7 mouse cellular contexts compared by ENCODE assay signal in the genomic region with DNA sequence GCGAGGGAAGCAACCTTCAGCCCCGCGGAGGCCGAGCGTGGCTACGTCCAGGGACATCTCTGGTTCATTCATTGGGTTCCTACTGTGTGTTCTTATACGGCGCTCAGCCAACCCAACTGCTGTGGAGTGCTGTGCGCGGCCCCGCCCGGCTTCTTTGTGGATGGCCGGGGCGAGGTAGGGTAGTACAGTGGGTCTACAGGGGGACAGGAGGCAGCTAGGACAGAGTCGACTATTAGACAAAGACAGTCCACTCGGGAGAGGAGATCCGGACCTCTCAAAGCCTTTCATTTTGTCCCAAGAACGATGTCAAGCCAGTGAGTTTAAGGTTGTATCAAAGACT. TPM values are rescaled to one million over a fixed set of nuclear protein-coding genes. Genes with fewer than 3 reads are reported as not detected.
A peak's percentile ranks its signal among the peaks of the same experiment; 100 is the strongest.
DNase-seq lines count a peak whose midpoint lies in the region; ATAC-seq lines count a peak whose summit lies in the region.

No protein-coding gene starts in this region.

- peak overlapping the region; percentile 88 for H3K4me3 ChIP-seq in neural tube, embryonic 11.5 days (ENCODE audit: low read depth, low read length)
- H3K4me3 ChIP-seq in limb, embryonic 13.5 days: peak overlapping the region; percentile 86
- H3K4me3 ChIP-seq in stomach, embryonic 15.5 days (replicated peaks): peak overlapping the region; percentile 88

- peaks cover 12% of the 10 kb centered on the region for H3K36me3 ChIP-seq in neural tube, embryonic 11.5 days (ENCODE audit: control insufficient read depth, insufficient read depth, low read length)
- peaks cover 46% of the 10 kb centered on the region for H3K36me3 ChIP-seq in limb, embryonic 13.5 days
- peaks cover 26% of the 10 kb centered on the region for H3K36me3 ChIP-seq in stomach, embryonic 15.5 days

- peak; percentile 29 for ATAC-seq in neural tube, embryonic 11.5 days (ENCODE audit: insufficient read depth, low FRiP score, low TSS enrichment)
- ATAC-seq in erythroid progenitor cell, adult 5-6 weeks (replicated peaks; ENCODE audit: low FRiP score, poor library complexity, severe bottlenecking): peak; percentile 8
- ATAC-seq in limb, embryonic 13.5 days (ENCODE audit: low FRiP score, low read depth): peak; percentile 4; the same call in 1 of the 2 replicates
- ATAC-seq in stomach, embryonic 15.5 days (ENCODE audit: insufficient read depth, low FRiP score, low read depth): peak; percentile 5; the same call in 1 of the 2 replicates

- peak overlapping the region; percentile 92 for H3K4me2 ChIP-seq in neural tube, embryonic 11.5 days (ENCODE audit: low read depth)
- H3K4me2 ChIP-seq in limb, embryonic 13.5 days (replicated peaks): peak overlapping the region; percentile 98
- H3K4me2 ChIP-seq in stomach, embryonic 15.5 days: peak overlapping the region; percentile 81

- DNase-seq in neural tube, embryonic 11.5 days (ENCODE audit: low spot score): no peak
- no peak for DNase-seq in neural tube, embryonic 10.5 days (ENCODE audit: extremely low spot score, low spot score)
- DNase-seq in embryo, embryonic 11 days: no peak
- DNase-seq in right cerebral cortex, postnatal 4 days: no peak

- H3K27me3 ChIP-seq in neural tube, embryonic 11.5 days (ENCODE audit: control insufficient read depth, insufficient read depth, low read length): no peaks in the 10 kb centered on the region
- H3K27me3 ChIP-seq in limb, embryonic 13.5 days: no peaks in the 10 kb centered on the region
- H3K27me3 ChIP-seq in stomach, embryonic 15.5 days (replicated peaks): no peaks in the 10 kb centered on the region

- 0 out of 2 replicates have a peak overlapping the region, but pooled peaks have one; percentile 34 for H3K27ac ChIP-seq in neural tube, embryonic 11.5 days (ENCODE audit: low read depth, low read length)
- H3K27ac ChIP-seq in limb, embryonic 13.5 days: no peak overlapping the region
- H3K27ac ChIP-seq in stomach, embryonic 15.5 days: peak overlapping the region; percentile 65

- peaks cover 14% of the 10 kb centered on the region for H3K4me1 ChIP-seq in neural tube, embryonic 11.5 days (ENCODE audit: control insufficient read depth, insufficient read depth, low read length)
- peaks cover 25% of the 10 kb centered on the region for H3K4me1 ChIP-seq in limb, embryonic 13.5 days
- H3K4me1 ChIP-seq in stomach, embryonic 15.5 days: peaks cover 24% of the 10 kb centered on the region

- 1% methylated on average over 18 of the region's 18 CpGs for WGBS in neural tube, embryonic 11.5 days
- under 1% methylated on average over 18 of the region's 18 CpGs for WGBS in limb, embryonic 13.5 days
- under 1% methylated on average over 18 of the region's 18 CpGs for WGBS in stomach, embryonic 15.5 days

- H3K9me3 ChIP-seq in neural tube, embryonic 11.5 days (ENCODE audit: control insufficient read depth, low read length): no peaks in the 10 kb centered on the region
- H3K9me3 ChIP-seq in limb, embryonic 13.5 days: no peaks in the 10 kb centered on the region
- H3K9me3 ChIP-seq in stomach, embryonic 15.5 days: no peaks in the 10 kb centered on the region

- H3K9ac ChIP-seq in neural tube, embryonic 11.5 days (ENCODE audit: low read length): peak overlapping the region; percentile 87
- peak overlapping the region; percentile 86 for H3K9ac ChIP-seq in limb, embryonic 13.5 days
- H3K9ac ChIP-seq in stomach, embryonic 15.5 days: peak overlapping the region; percentile 83

RNA-seq across cellular contexts. Expression of a gene that starts 0.5 kb away (rescaled TPM):
- polyA plus RNA-seq in neural tube, embryonic 11.5 days (2014; fragmentation: Nextera tagmentation; extraction: Ambion mirVana): 45.2 and 49.6 TPM in 2 replicates
- total RNA-seq in erythroid progenitor cell, adult 5-6 weeks (2015; ENCODE audit: low replicate concordance): 84.0 and 90.5 TPM in 2 replicates
- 47.5 and 65.7 TPM in 2 replicates for total RNA-seq in erythroid progenitor cell, adult 5-6 weeks (2017; ENCODE audit: low replicate concordance)
- 38.5 and 40.0 TPM in 2 replicates for polyA plus RNA-seq in limb, embryonic 13.5 days (2015; fragmentation: Nextera tagmentation; extraction: Ambion mirVana)
- polyA plus RNA-seq in stomach, embryonic 15.5 days (2015; fragmentation: Nextera tagmentation; extraction: Ambion mirVana): 32.1 and 32.5 TPM in 2 replicates

RNA-seq across cellular contexts. Expression of a gene that starts 0.8 kb away (rescaled TPM):
- polyA plus RNA-seq in neural tube, embryonic 11.5 days (2014; fragmentation: Nextera tagmentation; extraction: Ambion mirVana): 82.3 and 88.8 TPM in 2 replicates
- 31.9 and 50.8 TPM in 2 replicates for total RNA-seq in erythroid progenitor cell, adult 5-6 weeks (2015; ENCODE audit: low replicate concordance)
- 35.0 and 44.1 TPM in 2 replicates for total RNA-seq in erythroid progenitor cell, adult 5-6 weeks (2017; ENCODE audit: low replicate concordance)
- 49.6 and 49.8 TPM in 2 replicates for polyA plus RNA-seq in limb, embryonic 13.5 days (2015; fragmentation: Nextera tagmentation; extraction: Ambion mirVana)
- 49.0 and 49.6 TPM in 2 replicates for polyA plus RNA-seq in stomach, embryonic 15.5 days (2015; fragmentation: Nextera tagmentation; extraction: Ambion mirVana)

RNA-seq across cellular contexts. Expression of a gene that starts 8.0 kb away (rescaled TPM):
- 28.9 and 29.7 TPM in 2 replicates for polyA plus RNA-seq in neural tube, embryonic 11.5 days (2014; fragmentation: Nextera tagmentation; extraction: Ambion mirVana)
- total RNA-seq in erythroid progenitor cell, adult 5-6 weeks (2015; ENCODE audit: low replicate concordance): 6.3 and 14.4 TPM in 2 replicates
- total RNA-seq in erythroid progenitor cell, adult 5-6 weeks (2017; ENCODE audit: low replicate concordance): 12.7 and 24.5 TPM in 2 replicates
- 33.9 and 35.6 TPM in 2 replicates for polyA plus RNA-seq in limb, embryonic 13.5 days (2015; fragmentation: Nextera tagmentation; extraction: Ambion mirVana)
- polyA plus RNA-seq in stomach, embryonic 15.5 days (2015; fragmentation: Nextera tagmentation; extraction: Ambion mirVana): 26.3 and 29.3 TPM in 2 replicates

RNA-seq across cellular contexts. Expression of a gene that starts 8.0 kb away (rescaled TPM):
- 75.3 and 81.6 TPM in 2 replicates for polyA plus RNA-seq in neural tube, embryonic 11.5 days (2014; fragmentation: Nextera tagmentation; extraction: Ambion mirVana)
- 8.3 and 9.6 TPM in 2 replicates for total RNA-seq in erythroid progenitor cell, adult 5-6 weeks (2015; ENCODE audit: low replicate concordance)
- 9.1 and 19.4 TPM in 2 replicates for total RNA-seq in erythroid progenitor cell, adult 5-6 weeks (2017; ENCODE audit: low replicate concordance)
- 80.4 and 83.3 TPM in 2 replicates for polyA plus RNA-seq in limb, embryonic 13.5 days (2015; fragmentation: Nextera tagmentation; extraction: Ambion mirVana)
- polyA plus RNA-seq in stomach, embryonic 15.5 days (2015; fragmentation: Nextera tagmentation; extraction: Ambion mirVana): 102 and 112 TPM in 2 replicates

RNA-seq across cellular contexts. Expression of a gene that starts 9.4 kb away (rescaled TPM):
- polyA plus RNA-seq in neural tube, embryonic 11.5 days (2014; fragmentation: Nextera tagmentation; extraction: Ambion mirVana): 38.4 and 57.1 TPM in 2 replicates
- 151 and 169 TPM in 2 replicates for total RNA-seq in erythroid progenitor cell, adult 5-6 weeks (2015; ENCODE audit: low replicate concordance)
- 95.5 and 101 TPM in 2 replicates for total RNA-seq in erythroid progenitor cell, adult 5-6 weeks (2017; ENCODE audit: low replicate concordance)
- 35.5 and 38.2 TPM in 2 replicates for polyA plus RNA-seq in limb, embryonic 13.5 days (2015; fragmentation: Nextera tagmentation; extraction: Ambion mirVana)
- polyA plus RNA-seq in stomach, embryonic 15.5 days (2015; fragmentation: Nextera tagmentation; extraction: Ambion mirVana): 77.5 and 79.8 TPM in 2 replicates
